Mouse (Mus musculus): ENCODE measurements around the gene Lrrc8c. TPM values are rescaled to one million over a fixed set of nuclear protein-coding genes. Genes with fewer than 3 reads are reported as not detected.

Gene Lrrc8c
- total RNA-seq, 2 experiments from 2014 or later = 8.3 to 11.0 TPM

- no peak for DNase-seq
- intact Hi-C loops (cut with DNase I) = no loop called here
These were observed 18.8 kb upstream of the Lrrc8c start for GRCm38 (mm10) chr5:105500132-105501121.

GRCm38 (mm10) chr5:105501136-105501535 lies 18.1 kb upstream of the Lrrc8c start:
- no peak for DNase-seq
- intact Hi-C loops (cut with DNase I) = no loop called here

GRCm38 (mm10) chr5:105508813-105509212 lies 10.4 kb upstream of the Lrrc8c start:
- DNase-seq = no peak
- intact Hi-C loops (cut with DNase I) = no loop called here

- no peak for DNase-seq
- intact Hi-C loops (cut with DNase I) = no loop called here
These were observed 6.9 kb upstream of the Lrrc8c start for GRCm38 (mm10) chr5:105512297-105512696.

GRCm38 (mm10) chr5:105515532-105515931 lies 3.7 kb upstream of the Lrrc8c start:
- intact Hi-C loops (cut with DNase I) = loop anchor here (5.0 kb wide), 1 partner anchor 108 kb away; no protein-coding TSS in a partner anchor
- no peak for DNase-seq

- intact Hi-C loops (cut with DNase I) = loop anchor here (5.0 kb wide), 1 partner anchor 109 kb away; no protein-coding TSS in a partner anchor
- DNase-seq = no peak
These were observed 2.9 kb upstream of the Lrrc8c start for GRCm38 (mm10) chr5:105516290-105516689.

- intact Hi-C loops (cut with DNase I) = loop anchor here (5.0 kb wide), 1 partner anchor 111 kb away; no protein-coding TSS in a partner anchor
- DNase-seq = no peak
These were observed 1.1 kb upstream of the Lrrc8c start for GRCm38 (mm10) chr5:105517992-105518625.

GRCm38 (mm10) chr5:105518626-105519095 lies 527 bp upstream of the Lrrc8c start:
- intact Hi-C loops (cut with DNase I) = loop anchor here (1.0 to 5.0 kb wide), 2 partner anchors 111 to 136 kb away; no protein-coding TSS in a partner anchor

GRCm38 (mm10) chr5:105519976-105520300 lies 750 bp downstream of the Lrrc8c start:
- intact Hi-C loops (cut with DNase I) = loop anchor here (1.0 to 5.0 kb wide), 2 partner anchors 113 to 134 kb away; no protein-coding TSS in a partner anchor
- no peak for DNase-seq

More at GRCm38 (mm10) chr5:105518626-105519095, 527 bp upstream of the Lrrc8c start:
- DNase-seq = no peak

- no peak for DNase-seq
- intact Hi-C loops (cut with DNase I) = no loop called here
These were observed 1.3 kb downstream of the Lrrc8c start for GRCm38 (mm10) chr5:105520442-105520965.

GRCm38 (mm10) chr5:105523452-105523851 lies 4.3 kb downstream of the Lrrc8c start:
- intact Hi-C loops (cut with DNase I) = no loop called here
- no peak for DNase-seq

- no peak for DNase-seq
- intact Hi-C loops (cut with DNase I) = no loop called here
These were observed 5.8 kb downstream of the Lrrc8c start for GRCm38 (mm10) chr5:105525004-105525403.

GRCm38 (mm10) chr5:105526107-105526645 lies 7.0 kb downstream of the Lrrc8c start:
- intact Hi-C loops (cut with DNase I) = no loop called here
- DNase-seq = no peak

- peak in 1 of 2 experiments; percentile 13 for DNase-seq
- intact Hi-C loops (cut with DNase I) = no loop called here
These were observed 7.6 kb downstream of the Lrrc8c start for GRCm38 (mm10) chr5:105526766-105527165.

GRCm38 (mm10) chr5:105527477-105528331 lies 8.5 kb downstream of the Lrrc8c start:
- intact Hi-C loops (cut with DNase I) = no loop called here
- no peak for DNase-seq

- DNase-seq = no peak
- intact Hi-C loops (cut with DNase I) = no loop called here
These were observed 11.4 kb downstream of the Lrrc8c start for GRCm38 (mm10) chr5:105530576-105530975.

- intact Hi-C loops (cut with DNase I) = no loop called here
- DNase-seq = no peak
These were observed 16.0 kb downstream of the Lrrc8c start for GRCm38 (mm10) chr5:105535186-105535585.

- DNase-seq = no peak
- intact Hi-C loops (cut with DNase I) = no loop called here
These were observed 17.0 kb downstream of the Lrrc8c start for GRCm38 (mm10) chr5:105536172-105536571.

- intact Hi-C loops (cut with DNase I) = no loop called here
- no peak for DNase-seq
These were observed 18.0 kb downstream of the Lrrc8c start for GRCm38 (mm10) chr5:105537101-105537723.

Data from gastrocnemius, postnatal 36 days (tissue).